Mouse (Mus musculus) cerebellum, postnatal 10 days (tissue): ENCODE measurements at regions not wholly inside any gene's neighbourhood (a gene's known extent, or its start where the extent isn't known, plus 50 kb on each side); places are given as distances from the start of the nearest gene placed in this dataset.

ENCODE experiments used
- DNase-seq, 2 experiments: peaks; one replicate each; pipeline ENCODE4 v3.0.0; 2021; ENCODE audit warnings: mixed read lengths in 2 of 2

DNA sequence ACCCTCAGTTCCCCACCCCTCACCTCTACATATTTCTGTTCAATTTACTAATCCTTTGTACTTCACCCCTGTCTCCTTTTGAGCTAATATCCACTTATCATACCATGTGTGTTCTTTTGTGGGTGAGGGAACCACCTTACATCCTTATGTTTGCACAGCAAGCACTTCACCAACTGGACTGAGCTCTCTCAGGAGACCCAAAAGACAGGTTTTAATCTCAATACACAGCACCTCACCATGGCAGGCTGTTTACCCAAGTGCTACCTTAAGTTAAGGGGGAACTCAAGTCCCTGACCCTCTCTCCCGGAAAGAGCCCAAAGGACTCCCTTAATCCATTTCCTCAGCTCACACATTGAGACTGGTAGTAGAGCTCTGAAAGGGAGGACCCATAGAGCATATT lies 62.3 kb upstream of the Agr3 start:
- no peak for DNase-seq

DNA sequence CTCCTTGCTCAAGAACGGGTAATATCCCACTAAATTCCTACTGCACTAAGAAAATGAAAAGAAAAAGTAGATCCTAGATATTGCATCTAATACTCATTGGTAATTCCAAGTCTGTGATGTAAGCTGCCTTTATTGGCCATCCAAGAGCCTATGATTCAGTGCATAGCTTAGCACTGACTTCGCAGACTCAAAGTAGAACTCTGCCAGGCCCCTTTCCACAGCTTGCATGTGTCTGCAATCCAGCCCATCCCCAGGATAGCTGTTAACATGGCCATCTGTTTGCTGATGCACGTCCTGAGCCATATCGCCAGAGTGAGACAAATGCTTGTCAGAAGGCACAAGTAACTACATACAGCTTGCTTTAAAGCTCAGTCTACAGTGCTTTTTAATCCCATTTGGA lies 72.3 kb upstream of the Agr3 start:
- peak; percentile 40 to 51 for DNase-seq

GRCm38 (mm10) chr12:35846905-35847610 lies 78.4 kb upstream of the Agr3 start:
- peak; percentile 52 to 61 for DNase-seq

DNA sequence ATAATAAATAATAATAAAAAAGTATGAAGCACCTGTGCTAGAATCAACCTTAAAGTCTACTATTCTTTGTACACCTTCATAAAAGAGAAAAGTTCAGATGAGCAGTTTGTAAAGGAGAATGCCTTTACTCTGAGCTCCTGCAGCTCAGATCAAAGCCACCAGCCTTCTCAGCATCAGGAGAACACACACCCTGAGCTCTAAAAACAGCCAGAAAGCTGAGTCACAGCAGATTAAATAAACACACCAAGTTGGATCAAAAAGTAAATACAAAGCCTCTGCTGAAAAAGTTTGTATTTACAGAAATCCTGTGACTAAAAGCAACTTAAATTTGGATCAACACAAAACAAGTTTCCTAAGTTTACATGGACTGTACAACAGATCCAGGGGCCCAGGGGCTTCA lies 88.5 kb upstream of the Agr3 start:
- no peak for DNase-seq

GRCm38 (mm10) chr12:35833285-35833684 lies 92.1 kb upstream of the Agr3 start:
- DNase-seq: no peak

DNA sequence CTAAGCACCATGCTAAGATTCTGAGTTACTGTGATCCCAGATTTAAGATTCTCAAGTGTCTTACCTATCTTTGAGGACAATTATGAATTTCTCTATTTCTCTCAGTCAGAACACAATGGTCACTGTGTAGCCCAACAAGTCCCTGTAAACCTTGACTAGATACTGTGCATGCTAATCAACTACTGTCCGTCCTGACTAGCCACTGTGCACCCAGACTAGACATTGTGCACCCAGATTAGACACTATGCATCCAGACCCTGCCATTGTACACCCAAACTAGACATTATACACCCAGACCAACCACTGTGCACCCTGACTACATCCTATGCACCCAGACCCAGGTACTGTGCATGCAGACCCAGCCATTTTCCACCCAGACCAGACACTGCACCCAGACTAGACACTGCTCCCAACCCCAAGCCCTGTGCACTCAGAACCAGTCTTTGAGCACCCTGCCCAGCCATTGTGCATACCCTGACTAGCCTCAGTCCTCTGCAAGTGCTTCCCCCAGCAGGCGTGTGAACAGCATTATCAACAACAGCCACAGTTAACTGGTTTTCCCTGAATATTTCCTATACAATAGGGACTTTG lies 93.4 kb upstream of the Agr3 start:
- no peak for DNase-seq

DNA sequence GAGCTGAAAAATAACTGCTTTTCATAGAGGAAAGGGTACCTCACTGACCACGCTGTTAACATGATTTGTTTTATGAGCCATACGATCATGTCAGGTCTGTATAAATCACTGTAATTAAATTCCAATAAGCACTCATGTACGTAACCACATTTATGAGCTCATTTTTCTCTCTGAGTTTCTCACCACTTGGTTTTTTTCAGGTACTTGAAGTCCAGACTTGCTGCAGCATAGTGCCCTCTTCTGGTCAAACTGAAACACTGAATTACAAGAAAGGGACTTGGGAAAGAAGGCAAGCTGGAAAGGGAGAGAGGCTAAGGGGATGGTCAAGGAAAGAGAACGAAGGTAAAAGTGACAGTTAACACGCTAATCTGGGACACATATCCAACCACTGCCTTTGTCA lies 94.2 kb upstream of the Agr3 start:
- DNase-seq: peak; percentile 53 to 67

GRCm38 (mm10) chr12:35827797-35828196 lies 97.6 kb upstream of the Agr3 start:
- DNase-seq: no peak

DNA sequence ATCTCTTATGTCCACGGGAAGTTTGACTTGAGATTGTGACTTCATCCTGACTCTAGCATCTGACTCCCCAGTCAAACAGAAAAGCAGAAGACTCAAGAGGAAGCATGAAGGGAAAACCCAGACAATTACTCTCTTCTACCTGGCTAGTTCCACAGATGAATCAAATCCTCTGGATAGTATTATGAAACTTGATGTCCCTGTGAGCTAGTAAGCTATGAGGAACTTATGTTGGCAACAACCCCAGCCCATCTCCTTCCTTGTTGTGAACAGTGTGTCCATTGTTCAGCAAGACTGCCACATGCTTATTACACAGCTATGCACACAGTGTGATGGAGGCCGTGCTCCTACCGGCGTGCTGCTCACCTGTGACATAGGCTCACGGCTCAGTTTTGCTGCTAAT lies 98.4 kb upstream of the Agr3 start:
- DNase-seq: no peak

GRCm38 (mm10) chr12:35824587-35824987 lies 100.8 kb upstream of the Agr3 start:
- peak in 1 of 2 experiments; percentile 11 for DNase-seq

- DNase-seq: no peak
These were observed 126.2 kb upstream of the Agr3 start for GRCm38 (mm10) chr12:35799261-35799660.

DNA sequence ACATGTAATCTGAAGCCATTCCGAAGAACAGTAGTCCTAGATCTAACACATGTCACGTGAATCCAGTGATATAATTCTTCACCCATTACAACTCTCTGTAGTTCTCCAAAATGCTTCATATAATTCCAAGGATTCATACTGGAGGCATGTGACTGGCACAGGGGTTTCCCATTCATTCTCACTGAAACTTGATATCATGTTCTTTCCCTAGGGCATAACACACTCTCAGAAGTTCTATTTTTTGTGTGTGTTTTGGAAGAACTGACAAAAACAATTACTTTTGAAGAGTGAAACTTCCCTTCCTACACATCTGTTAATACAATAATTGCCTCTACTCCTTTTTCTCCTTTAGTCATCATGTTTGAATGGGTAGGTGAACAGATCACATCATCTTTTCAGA lies 150.0 kb upstream of the Agr3 start:
- DNase-seq: no peak

GRCm38 (mm10) chr12:35770387-35771024 lies 154.9 kb upstream of the Agr3 start:
- no peak for DNase-seq

GRCm38 (mm10) chr12:35758916-35759315 lies 166.5 kb upstream of the Agr3 start:
- no peak for DNase-seq

DNA sequence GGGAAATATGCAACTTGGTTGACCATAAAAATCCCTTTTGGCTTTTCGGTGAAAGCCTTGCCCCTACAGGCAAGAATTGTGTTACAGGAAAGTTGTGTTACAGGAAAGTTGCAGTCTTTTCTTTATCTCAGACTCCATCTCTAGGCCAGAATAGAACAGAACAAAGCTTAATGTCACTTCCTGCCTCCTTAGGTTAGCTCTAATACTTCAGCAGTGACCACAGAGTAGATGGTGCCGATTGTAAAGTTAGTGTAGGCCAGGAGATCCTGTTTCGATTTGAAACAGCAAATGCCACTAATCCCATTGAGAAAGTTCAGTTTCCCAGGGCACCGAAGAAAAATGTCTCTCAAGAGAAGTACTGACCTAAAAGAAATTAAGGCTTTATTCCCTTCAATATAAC lies 170.3 kb upstream of the Agr3 start:
- no peak for DNase-seq

- no peak for DNase-seq
These were observed 177.4 kb upstream of the Agr3 start for GRCm38 (mm10) chr12:35747997-35748396.

GRCm38 (mm10) chr12:35746691-35747299 lies 178.6 kb upstream of the Agr3 start:
- no peak for DNase-seq

GRCm38 (mm10) chr12:35742729-35743128 lies 182.7 kb upstream of the Agr3 start:
- no peak for DNase-seq

DNA sequence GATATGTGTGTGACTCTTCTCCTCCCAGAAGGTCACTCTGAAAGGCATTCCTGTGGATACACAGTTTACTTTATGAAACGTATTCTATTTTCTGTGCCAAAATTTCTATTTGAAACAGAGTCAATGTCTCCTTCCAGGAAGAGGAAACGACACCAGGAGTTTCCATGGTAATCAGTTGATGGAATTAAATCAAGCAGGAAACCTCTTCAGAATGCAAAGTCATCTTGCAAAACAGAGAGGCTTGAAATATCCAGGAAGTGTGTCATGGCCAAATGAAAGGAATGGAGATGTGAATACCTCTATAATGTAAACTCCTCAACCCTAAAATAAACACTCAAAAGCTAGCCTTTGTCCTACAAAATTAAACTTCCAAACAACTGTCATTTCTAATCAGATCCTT lies 189.0 kb upstream of the Agr3 start:
- no peak for DNase-seq

GRCm38 (mm10) chr12:35735002-35735401 lies 190.4 kb upstream of the Agr3 start:
- no peak for DNase-seq

- no peak for DNase-seq
These were observed 191.0 kb upstream of the Agr3 start for GRCm38 (mm10) chr12:35734371-35734770.

DNA sequence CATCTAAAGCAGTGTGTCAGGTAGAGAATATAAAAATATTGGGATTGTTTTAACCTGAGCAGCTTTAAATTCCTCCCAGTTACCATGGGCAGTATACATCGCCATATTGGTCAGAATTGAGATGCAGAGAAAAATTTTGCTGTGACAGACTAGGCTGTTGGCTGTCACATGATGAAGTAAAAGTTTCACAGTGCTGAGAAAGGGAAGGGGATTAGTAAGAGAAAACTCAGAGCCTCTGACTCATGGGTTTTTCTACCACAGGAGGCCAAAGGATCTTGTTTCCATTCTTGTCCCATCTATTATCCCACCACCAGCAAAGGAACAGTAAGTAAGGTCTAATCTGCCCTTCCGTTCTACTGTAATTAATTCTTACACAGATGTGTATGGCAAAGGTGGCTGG lies 191.8 kb upstream of the Agr3 start:
- DNase-seq: no peak

GRCm38 (mm10) chr12:35725910-35726309 lies 191.1 kb upstream of the Ahr start:
- no peak for DNase-seq

DNA sequence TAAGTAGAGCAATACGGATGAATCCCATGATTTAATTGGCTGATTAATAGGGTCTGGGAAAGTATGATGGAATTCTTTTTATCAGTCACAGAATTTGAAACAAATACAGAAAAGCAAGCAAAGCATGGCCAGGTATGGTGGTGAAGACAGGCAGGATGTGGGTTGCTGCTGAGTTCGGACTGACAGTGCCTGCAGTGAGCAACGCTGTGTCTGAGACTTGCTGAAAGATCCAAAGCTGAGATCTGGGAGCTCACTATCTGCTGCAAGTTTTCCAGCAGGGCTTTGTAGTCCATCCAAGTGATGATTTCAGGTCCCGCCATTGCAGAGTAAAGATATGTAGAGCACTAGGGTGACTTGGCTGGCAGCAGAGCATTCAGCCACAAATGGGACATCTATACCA lies 189.3 kb upstream of the Ahr start:
- no peak for DNase-seq
